Mouse (Mus musculus) intestine, embryonic 14.5 days (tissue): ENCODE results near the gene Otop2. TPM values are rescaled to one million over a fixed set of nuclear protein-coding genes. Genes with fewer than 3 reads are reported as not detected.
A peak's percentile ranks its signal among the peaks of the same experiment; 100 is the strongest.

Experiments used
- ATAC-seq: fragments of 200-750 bp; cut with Nextera tagmentation; replicated peaks from 2 replicates; pipeline ENCODE4 v1.8.0; 2017; ENCODE audit warnings: low read depth, moderate number of reproducible peaks, moderate TSS enrichment, moderate library complexity; ENCODE audit not compliant: low FRiP score, low TSS enrichment
- DNase-seq: peaks from one replicate; pipeline ENCODE4 v3.0.0-alpha.2; 2018; ENCODE audit warnings: low spot score
- H3K27ac ChIP-seq: fragments of 300-500 bp; sonication (generic); 2 replicates; pipeline ENCODE4 v1.5.1; 2014; ENCODE audit warnings: low read depth, mild to moderate bottlenecking, control low read depth
- H3K27me3 ChIP-seq: fragments of 300-500 bp; sonication (generic); replicated peaks from 2 replicates; pipeline ENCODE4 v1.6.1; 2014; ENCODE audit warnings: low read length, control low read depth; ENCODE audit not compliant: control insufficient read depth, insufficient read depth
- H3K36me3 ChIP-seq: fragments of 300-500 bp; sonication (generic); 2 replicates; pipeline ENCODE4 v1.6.1; 2014; ENCODE audit warnings: low read length, control low read depth; ENCODE audit not compliant: control insufficient read depth, insufficient read depth
- H3K4me1 ChIP-seq: fragments of 300-500 bp; sonication (generic); replicated peaks from 2 replicates; pipeline ENCODE4 v1.6.1; 2014; ENCODE audit warnings: low read length, control low read depth, mixed read lengths; ENCODE audit not compliant: control insufficient read depth, insufficient read depth
- H3K4me2 ChIP-seq: fragments of 300-500 bp; sonication (generic); 2 replicates; pipeline ENCODE4 v1.6.1; 2014; ENCODE audit warnings: low read length
- H3K4me3 ChIP-seq: fragments of 300-500 bp; sonication (generic); 2 replicates; pipeline ENCODE4 v1.5.1; 2014; ENCODE audit warnings: low read depth, low read length, control low read depth, mixed read lengths
- H3K9ac ChIP-seq: fragments of 300-500 bp; sonication (generic); 2 replicates; pipeline ENCODE4 v1.6.1; 2014; ENCODE audit warnings: mild to moderate bottlenecking, low read length
- H3K9me3 ChIP-seq: fragments of 300-500 bp; sonication (generic); 2 replicates; pipeline ENCODE4 v1.6.1; 2016; ENCODE audit warnings: low read length, control low read depth; ENCODE audit not compliant: control insufficient read depth
- WGBS: fragments of 180-500 bp; shearing (Covaris S2); extraction: QIAGEN DNeasy Blood & Tissue Kit; methylation state at CpG from one replicate; pipeline ENCODE4 v1.1.7; 2014; 5-methylcytosine and 5-hydroxymethylcytosine counted together
- polyA plus RNA-seq: library from polyadenylated mRNA; unstranded; fragments of >200 nt; fragmentation: Nextera tagmentation; extraction: Ambion mirVana; gene quantifications from 2 replicates; pipeline ENCODE4 v1.2.1, GENCODE M21; 2014

Otop2 gene
- polyA plus RNA-seq, 1 experiment from 2014 or later: not detected

GRCm38 (mm10) chr11:115319704-115320383 is 12.9 kb downstream of the Otop2 start:
- Histone ChIP-seq H3K9ac (no peak overlapping the region), H3K27me3 (peaks cover 100% of the 10 kb centered on the region), H3K27ac (no peak overlapping the region), H3K36me3 (no peaks in the 10 kb centered on the region), H3K9me3 (no peaks in the 10 kb centered on the region), H3K4me2 (no peak overlapping the region), H3K4me3 (no peak overlapping the region), H3K4me1 (peaks cover 4% of the 10 kb centered on the region)
- ATAC-seq (no peak), DNase-seq (no peak)
- WGBS: 6% methylated on average over 18 of the region's 18 CpGs

- Histone ChIP-seq H3K4me1 (peaks cover 4% of the 10 kb centered on the region), H3K4me3 (no peak within 1 kb of the TSS), H3K27me3 (peaks cover 85% of the 10 kb centered on the region), H3K4me2 (peak within 1 kb of the TSS; percentile 11; the same call in 1 of the 2 replicates), H3K27ac (no peak within 1 kb of the TSS), H3K36me3 (no peaks in the 10 kb centered on the region), H3K9me3 (no peaks in the 10 kb centered on the region), H3K9ac (no peak within 1 kb of the TSS)
- WGBS: 5% methylated on average over 35 of the region's 35 CpGs
- ATAC-seq (peak; percentile 21; the same call in 1 of the 2 replicates), DNase-seq (peak; percentile 90)
Measured at GRCm38 (mm10) chr11:115321906-115322693, 15.1 kb downstream of the Otop2 start, which contains the start of gene Ush1g. Gene Ush1g (minus strand): TSS chr11:115322041.

DNA sequence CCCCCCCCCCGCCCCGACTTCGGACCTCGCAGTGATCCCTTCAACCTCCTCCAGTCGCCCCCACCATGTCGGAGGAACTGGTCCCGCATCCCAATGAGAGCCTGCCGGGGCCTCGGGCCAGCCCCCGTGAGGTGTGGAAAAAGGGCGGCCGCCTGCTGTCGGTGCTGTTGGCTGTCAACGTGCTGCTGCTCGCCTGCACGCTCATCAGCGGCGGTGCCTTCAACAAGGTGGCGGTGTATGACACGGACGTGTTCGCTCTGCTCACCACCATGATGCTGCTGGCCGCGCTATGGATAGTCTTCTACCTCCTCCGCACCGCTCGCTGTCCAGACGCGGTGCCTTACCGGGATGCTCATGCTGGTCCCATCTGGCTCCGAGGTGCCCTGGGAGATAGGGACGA is 16.4 kb downstream of the Otop2 start:
- 14% methylated on average over 32 of the region's 32 CpGs for whole genome bisulfite sequencing

GRCm38 (mm10) chr11:115326730-115327129 is 19.8 kb downstream of the Otop2 start:
- ATAC-seq (no peak), DNase-seq (no peak)
- Histone ChIP-seq H3K9me3 (no peaks in the 10 kb centered on the region), H3K4me2 (no peak overlapping the region), H3K27ac (no peak overlapping the region), H3K4me1 (peaks cover 4% of the 10 kb centered on the region), H3K4me3 (no peak overlapping the region), H3K9ac (no peak overlapping the region), H3K36me3 (no peaks in the 10 kb centered on the region), H3K27me3 (peaks cover 45% of the 10 kb centered on the region)
- 62% methylated on average over 7 of the region's 7 CpGs for WGBS

More for the DNA sequence above, 16.4 kb downstream of the Otop2 start:
- ATAC-seq (no peak), DNase-seq (no peak)
- Histone ChIP-seq H3K36me3 (no peaks in the 10 kb centered on the region), H3K27me3 (peaks cover 73% of the 10 kb centered on the region), H3K9ac (no peak overlapping the region), H3K4me3 (no peak overlapping the region), H3K27ac (no peak overlapping the region), H3K9me3 (no peaks in the 10 kb centered on the region), H3K4me1 (peaks cover 4% of the 10 kb centered on the region), H3K4me2 (no peak overlapping the region)

DNA sequence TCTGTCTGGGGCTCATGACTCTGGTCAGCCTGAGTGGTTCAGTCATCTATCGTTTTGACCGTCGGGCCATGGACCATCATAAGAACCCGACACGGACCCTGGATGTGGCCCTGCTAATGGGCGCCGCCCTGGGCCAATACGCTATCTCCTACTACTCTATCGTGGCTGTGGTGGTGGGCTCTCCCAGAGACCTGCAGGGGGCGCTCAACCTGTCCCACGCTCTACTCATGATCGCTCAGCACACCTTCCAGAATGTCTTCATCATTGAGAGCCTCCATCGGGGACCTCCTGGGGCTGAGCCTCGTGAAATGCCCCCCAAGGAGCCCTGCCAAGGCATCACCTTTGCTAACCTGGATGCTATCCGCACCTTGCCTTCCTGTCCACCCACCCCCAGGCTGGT is 22.4 kb downstream of the Otop2 start:
- WGBS: 71% methylated on average over 15 of the region's 15 CpGs
- H3K9me3 ChIP-seq: no peaks in the 10 kb centered on the region
- no peak for ATAC-seq

DNA sequence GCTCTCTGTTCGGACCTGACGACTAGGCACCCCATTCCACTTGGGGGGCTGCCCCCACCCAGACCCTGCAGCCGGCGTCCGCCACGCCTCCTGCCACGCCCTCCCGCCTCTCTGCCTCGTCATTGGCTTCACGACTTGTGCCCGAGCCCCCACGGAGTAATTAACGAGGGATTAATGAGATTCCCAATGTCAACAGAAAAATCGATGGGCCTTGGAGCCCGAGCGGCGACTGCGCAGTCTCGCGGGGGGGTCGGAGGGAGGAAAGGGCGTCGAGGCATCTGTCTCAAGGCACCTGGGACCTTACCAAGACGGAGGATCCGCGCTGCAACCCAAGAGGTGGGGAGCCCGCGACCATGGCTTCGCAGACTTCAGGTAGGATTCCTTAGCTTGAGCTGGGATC is 27.6 kb downstream of the Otop2 start, which contains the start of gene Otop3:
TSS of gene Otop3 (plus strand) at position 201 of the 400 bp plus-strand sequence.
- no peak within 1 kb of the TSS for H3K4me3 ChIP-seq

More for the DNA sequence above, 22.4 kb downstream of the Otop2 start:
- Histone ChIP-seq H3K27me3 (peaks cover 40% of the 10 kb centered on the region), H3K27ac (no peak overlapping the region), H3K36me3 (no peaks in the 10 kb centered on the region), H3K9ac (no peak overlapping the region), H3K4me2 (no peak overlapping the region), H3K4me3 (no peak overlapping the region), H3K4me1 (peaks cover under 1% of the 10 kb centered on the region; the same call in 1 of the 2 replicates)
- no peak for DNase-seq

DNA sequence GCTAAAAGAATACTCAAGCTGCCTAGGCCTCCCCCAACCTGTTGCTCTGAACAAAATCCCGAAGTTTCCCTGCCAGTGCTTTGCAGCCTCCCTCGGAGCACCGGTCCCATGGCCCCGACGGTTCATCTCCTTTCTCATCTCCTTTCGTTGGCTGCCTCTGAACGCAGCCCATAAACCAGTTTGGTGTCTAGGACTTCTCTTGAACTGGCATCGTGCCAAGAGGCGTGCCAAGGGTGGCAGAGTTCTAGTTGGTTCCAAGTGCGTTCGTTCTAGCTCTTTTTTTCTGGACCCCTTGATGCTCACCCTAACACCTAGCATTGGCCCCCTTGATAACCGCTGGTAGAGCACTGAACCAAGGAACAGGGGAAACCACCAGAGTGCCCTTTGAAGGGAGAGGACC is 28.3 kb downstream of the Otop2 start:
- WGBS: 52% methylated on average over 12 of the region's 12 CpGs
- peaks cover 45% of the 10 kb centered on the region for H3K27me3 ChIP-seq
- ATAC-seq: no peak
- no peak overlapping the region for H3K4me2 ChIP-seq
- DNase-seq: no peak
- H3K4me3 ChIP-seq: no peak overlapping the region
- peaks cover 5% of the 10 kb centered on the region; the same call in 1 of the 2 replicates for H3K4me1 ChIP-seq
- H3K9me3 ChIP-seq: no peaks in the 10 kb centered on the region
- no peak overlapping the region for H3K9ac ChIP-seq
- H3K27ac ChIP-seq: no peak overlapping the region
- no peaks in the 10 kb centered on the region for H3K36me3 ChIP-seq

More for the DNA sequence above, 27.6 kb downstream of the Otop2 start, which contains the start of gene Otop3:
- Histone ChIP-seq H3K9ac (no peak within 1 kb of the TSS), H3K4me2 (peak within 1 kb of the TSS; percentile 24), H3K4me1 (peaks cover 5% of the 10 kb centered on the region; the same call in 1 of the 2 replicates), H3K27ac (no peak within 1 kb of the TSS), H3K9me3 (no peaks in the 10 kb centered on the region), H3K27me3 (peaks cover 50% of the 10 kb centered on the region), H3K36me3 (no peaks in the 10 kb centered on the region)
- ATAC-seq (no peak), DNase-seq (no peak)
- WGBS: 2% methylated on average over 28 of the region's 29 CpGs

DNA sequence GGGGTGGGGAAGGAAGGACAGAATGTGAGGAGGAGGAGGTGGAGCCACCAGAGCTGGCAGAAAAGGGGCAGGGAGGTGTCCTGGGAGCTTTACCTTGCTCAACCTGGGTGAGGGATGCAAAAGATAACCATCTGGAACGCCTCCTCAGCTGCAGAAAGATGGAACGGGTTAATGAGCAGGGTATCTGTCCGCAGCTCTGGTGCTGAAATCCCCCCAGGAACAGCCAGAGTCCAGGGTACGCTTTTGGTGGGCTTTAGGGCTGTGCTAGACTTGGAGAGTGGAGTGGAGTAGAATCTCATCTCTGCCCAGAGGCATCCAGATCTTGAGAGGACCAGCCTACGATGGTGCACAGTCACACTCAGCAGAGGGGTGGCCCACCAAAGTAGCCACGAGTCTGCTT is 29.2 kb downstream of the Otop2 start:
- WGBS: 17% methylated on average over 6 of the region's 6 CpGs
- DNase-seq: peak; percentile 83
- peaks cover 45% of the 10 kb centered on the region for H3K27me3 ChIP-seq

More for the DNA sequence above, 29.2 kb downstream of the Otop2 start:
- no peaks in the 10 kb centered on the region for H3K9me3 ChIP-seq
- H3K4me3 ChIP-seq: no peak overlapping the region
- no peak for ATAC-seq
- H3K36me3 ChIP-seq: no peaks in the 10 kb centered on the region
- H3K27ac ChIP-seq: no peak overlapping the region
- peaks cover 5% of the 10 kb centered on the region; the same call in 1 of the 2 replicates for H3K4me1 ChIP-seq
- no peak overlapping the region for H3K4me2 ChIP-seq
- no peak overlapping the region for H3K9ac ChIP-seq
